Mouse (Mus musculus) small intestine, adult 2 months (tissue): Measurements from ENCODE around the gene Susd3.

Experiments
- CTCF ChIP-seq: fragments of 200-500 bp; IDR thresholded peaks from 2 replicates; pipeline ENCODE4 v1.5.1; 2012; ENCODE audit warnings: low read depth, mild to moderate bottlenecking, control low read depth, inconsistent platforms, low read length, moderate library complexity, mixed read lengths; ENCODE audit not compliant: insufficient replicate concordance, insufficient read length; ENCODE audit errors: extremely low read depth
- POLR2A ChIP-seq: fragments of 200-500 bp; IDR thresholded peaks from 2 replicates; pipeline ENCODE4 v1.6.1; 2012; ENCODE audit warnings: low read depth, mild to moderate bottlenecking, control low read depth, inconsistent platforms, low read length, moderate library complexity

DNA sequence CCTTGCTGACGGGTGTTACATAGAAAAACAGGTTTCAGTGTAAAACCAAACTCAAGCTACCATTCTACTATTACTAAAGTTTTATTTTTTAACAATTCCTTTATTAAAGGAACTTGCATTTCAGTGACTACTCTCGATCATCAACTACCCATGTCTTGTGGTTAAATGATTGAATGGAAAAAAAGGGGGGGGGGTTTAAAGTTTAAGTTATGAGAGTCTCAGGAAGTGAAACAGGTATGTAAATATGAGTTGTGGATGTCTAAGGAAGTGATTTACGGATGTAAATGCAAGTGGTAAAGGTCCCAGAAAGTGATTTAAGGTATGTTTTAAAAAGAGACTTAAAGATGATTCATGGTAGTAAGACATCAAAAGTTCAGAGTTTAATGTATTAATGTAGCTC, 23.3 kb downstream of the Susd3 start:
- TF ChIP-seq POLR2A (no peak), CTCF (no peak)
